Mouse (Mus musculus): Measurements from ENCODE around the gene Dennd6b. TPM values are rescaled to one million over a fixed set of nuclear protein-coding genes. Genes with fewer than 3 reads are reported as not detected.

Dennd6b gene
- polyA plus RNA-seq, 1 experiment from 2014 or later: 71.4 TPM

Small RNAs within 50 kb of the gene (microRNA-seq; reads per million reads assigned to microRNA genes)
- gene Mir6958 (5.2 reads per million, percentile 22 among the genes with 10 or more reads in this experiment), gene Mir7118 (not detected)

Other genes with a start within 250 kb of the Dennd6b start
- gene Ttll8, start 242.1 kb downstream of the Dennd6b start, polyA plus RNA-seq (2014; fragmentation: Nextera tagmentation; extraction: Ambion mirVana): 0.13 TPM in 1 of 2 replicates, not detected in the other
- 17.7 and 20.5 TPM in 2 replicates for gene Mlc1, start 217.5 kb downstream of the Dennd6b start, polyA plus RNA-seq (2014; fragmentation: Nextera tagmentation; extraction: Ambion mirVana)
- not detected in 2 replicates for gene Mov10l1, start 213.6 kb downstream of the Dennd6b start, polyA plus RNA-seq (2014; fragmentation: Nextera tagmentation; extraction: Ambion mirVana)
- gene Panx2, start 136.8 kb downstream of the Dennd6b start, polyA plus RNA-seq (2014; fragmentation: Nextera tagmentation; extraction: Ambion mirVana): 8.4 and 8.5 TPM in 2 replicates
- 34.2 and 41.0 TPM in 2 replicates for gene Trabd, start 121.4 kb downstream of the Dennd6b start, polyA plus RNA-seq (2014; fragmentation: Nextera tagmentation; extraction: Ambion mirVana)
- 22.2 and 23.0 TPM in 2 replicates for gene Selenoo, start 107.4 kb downstream of the Dennd6b start, polyA plus RNA-seq (2014; fragmentation: Nextera tagmentation; extraction: Ambion mirVana)
- gene Tubgcp6, start 73.4 kb downstream of the Dennd6b start, polyA plus RNA-seq (2014; fragmentation: Nextera tagmentation; extraction: Ambion mirVana): 17.2 and 19.1 TPM in 2 replicates
- 17.0 and 19.1 TPM in 2 replicates for gene Hdac10, start 67.8 kb downstream of the Dennd6b start, polyA plus RNA-seq (2014; fragmentation: Nextera tagmentation; extraction: Ambion mirVana)
- gene Mapk12, start 55.8 kb downstream of the Dennd6b start, polyA plus RNA-seq (2014; fragmentation: Nextera tagmentation; extraction: Ambion mirVana): 3.3 and 4.0 TPM in 2 replicates
- 20.4 and 22.4 TPM in 2 replicates for gene Mapk11, start 46.9 kb downstream of the Dennd6b start, polyA plus RNA-seq (2014; fragmentation: Nextera tagmentation; extraction: Ambion mirVana)
- 99.2 and 101 TPM in 2 replicates for gene Plxnb2, start 15.7 kb downstream of the Dennd6b start, polyA plus RNA-seq (2014; fragmentation: Nextera tagmentation; extraction: Ambion mirVana)
- gene Ppp6r2, start 15.1 kb upstream of the Dennd6b start, polyA plus RNA-seq (2014; fragmentation: Nextera tagmentation; extraction: Ambion mirVana): 78.2 and 84.0 TPM in 2 replicates
- 99.8 and 105 TPM in 2 replicates for gene Sbf1, start 118.8 kb upstream of the Dennd6b start, polyA plus RNA-seq (2014; fragmentation: Nextera tagmentation; extraction: Ambion mirVana)
- gene Adm2, start 126.2 kb upstream of the Dennd6b start, polyA plus RNA-seq (2014; fragmentation: Nextera tagmentation; extraction: Ambion mirVana): not detected in 2 replicates
- not detected in 2 replicates for gene Miox, start 137.9 kb upstream of the Dennd6b start, polyA plus RNA-seq (2014; fragmentation: Nextera tagmentation; extraction: Ambion mirVana)
- 24.2 and 24.6 TPM in 2 replicates for gene Lmf2, start 159.2 kb upstream of the Dennd6b start, polyA plus RNA-seq (2014; fragmentation: Nextera tagmentation; extraction: Ambion mirVana)
- 94.7 and 112 TPM in 2 replicates for gene Ncaph2, start 159.2 kb upstream of the Dennd6b start, polyA plus RNA-seq (2014; fragmentation: Nextera tagmentation; extraction: Ambion mirVana)
- 19.5 and 20.5 TPM in 2 replicates for gene Sco2, start 177.3 kb upstream of the Dennd6b start, polyA plus RNA-seq (2014; fragmentation: Nextera tagmentation; extraction: Ambion mirVana)
- gene Tymp, start 180.5 kb upstream of the Dennd6b start, polyA plus RNA-seq (2014; fragmentation: Nextera tagmentation; extraction: Ambion mirVana): 2.2 and 3.0 TPM in 2 replicates
- gene Odf3b, start 182.8 kb upstream of the Dennd6b start, polyA plus RNA-seq (2014; fragmentation: Nextera tagmentation; extraction: Ambion mirVana): 1.3 and 5.5 TPM in 2 replicates
- gene Klhdc7b, start 188.4 kb upstream of the Dennd6b start, polyA plus RNA-seq (2014; fragmentation: Nextera tagmentation; extraction: Ambion mirVana): 0.07 TPM in 1 of 2 replicates, not detected in the other
- not detected in 2 replicates for gene Syce3, start 214.0 kb upstream of the Dennd6b start, polyA plus RNA-seq (2014; fragmentation: Nextera tagmentation; extraction: Ambion mirVana)
- 1.2 TPM in 2 replicates for gene Cpt1b, start 229.4 kb upstream of the Dennd6b start, polyA plus RNA-seq (2014; fragmentation: Nextera tagmentation; extraction: Ambion mirVana)
- gene C730034F03Rik, start 233.1 kb upstream of the Dennd6b start, polyA plus RNA-seq (2014; fragmentation: Nextera tagmentation; extraction: Ambion mirVana): 2.7 and 3.2 TPM in 2 replicates
- gene Gm44502, start 233.2 kb upstream of the Dennd6b start, polyA plus RNA-seq (2014; fragmentation: Nextera tagmentation; extraction: Ambion mirVana): not detected in 2 replicates
- gene Chkb, start 233.4 kb upstream of the Dennd6b start, polyA plus RNA-seq (2014; fragmentation: Nextera tagmentation; extraction: Ambion mirVana): 71.2 and 76.3 TPM in 2 replicates

Data from hindbrain, embryonic 14.5 days (tissue).